Mouse (Mus musculus) myocyte (in vitro differentiated cells): Measurements from ENCODE around the gene Cfl1.

Experiments
- E2F4 ChIP-seq: IDR thresholded peaks from one replicate; pipeline ENCODE4 v1.6.1; 2011; ENCODE audit warnings: mild to moderate bottlenecking, control low read depth, moderate library complexity; ENCODE audit not compliant: insufficient read depth
- MAX ChIP-seq: IDR thresholded peaks from one replicate; pipeline ENCODE4 v1.6.1; 2011; ENCODE audit warnings: low read depth, mild to moderate bottlenecking, control low read depth
- POLR2A ChIP-seq: IDR thresholded peaks from one replicate; pipeline ENCODE4 v1.6.1; 2011; ENCODE audit warnings: low read depth, mild to moderate bottlenecking, control low read depth, moderate library complexity; ENCODE audit not compliant: insufficient read length
- POLR2AphosphoS2 ChIP-seq: IDR thresholded peaks from one replicate; pipeline ENCODE4 v1.6.1; 2011; ENCODE audit warnings: low read depth, control low read depth; ENCODE audit not compliant: insufficient read length
- TCF12 ChIP-seq: IDR thresholded peaks from one replicate; pipeline ENCODE4 v1.6.1; 2011; ENCODE audit warnings: mild to moderate bottlenecking, control low read depth; ENCODE audit not compliant: poor library complexity, insufficient read depth, severe bottlenecking
- USF1 ChIP-seq: IDR thresholded peaks from one replicate; pipeline ENCODE4 v1.6.1; 2011; ENCODE audit warnings: low read depth, mild to moderate bottlenecking, control low read depth, moderate library complexity

- no peak for TF ChIP-seq TCF12
- no peak for TF ChIP-seq MAX
- no peak for TF ChIP-seq POLR2A
- TF ChIP-seq POLR2AphosphoS2, result no peak
- TF ChIP-seq E2F4, result no peak
- TF ChIP-seq USF1, result no peak
Observed at GRCm38 (mm10) chr19:5530138-5530524, 39.9 kb downstream of the Cfl1 start.
